Mouse (Mus musculus): Measurements from ENCODE around the gene Ski.

Ski gene

GRCm38 (mm10) chr4:155176210-155176609, 46.2 kb downstream of the Ski start:
- DNase-seq (ENCODE audit: low read depth, low spot score), result no peak

GRCm38 (mm10) chr4:155173822-155174785, 48.3 kb downstream of the Ski start:
- no peak for DNase-seq (ENCODE audit: low read depth, low spot score)

- DNase-seq (ENCODE audit: low read depth, low spot score), result peak; percentile 96
These were observed 49.2 kb downstream of the Ski start for GRCm38 (mm10) chr4:155172909-155173821.

- no peak for DNase-seq (ENCODE audit: low read depth, low spot score)
These were observed 50.3 kb downstream of the Ski start for GRCm38 (mm10) chr4:155171961-155172533.

- no peak for DNase-seq (ENCODE audit: low read depth, low spot score)
These were observed 51.7 kb downstream of the Ski start for GRCm38 (mm10) chr4:155170614-155171212.

- no peak for DNase-seq (ENCODE audit: low read depth, low spot score)
These were observed 53.5 kb downstream of the Ski start for GRCm38 (mm10) chr4:155168835-155169252.

- no peak for DNase-seq (ENCODE audit: low read depth, low spot score)
These were observed 56.5 kb downstream of the Ski start for GRCm38 (mm10) chr4:155165861-155166260.

GRCm38 (mm10) chr4:155164550-155164949, 57.8 kb downstream of the Ski start:
- no peak for DNase-seq (ENCODE audit: low read depth, low spot score)

GRCm38 (mm10) chr4:155163685-155164084, 58.7 kb downstream of the Ski start:
- DNase-seq (ENCODE audit: low read depth, low spot score), result peak; percentile 61

- DNase-seq (ENCODE audit: low read depth, low spot score), result peak; percentile 83
These were observed 59.1 kb downstream of the Ski start for GRCm38 (mm10) chr4:155163320-155163651.

- DNase-seq (ENCODE audit: low read depth, low spot score), result peak; percentile 55
These were observed 59.7 kb downstream of the Ski start for GRCm38 (mm10) chr4:155162433-155163319.

GRCm38 (mm10) chr4:155158543-155158917, 63.9 kb downstream of the Ski start:
- no peak for DNase-seq (ENCODE audit: low read depth, low spot score)

GRCm38 (mm10) chr4:155157871-155158542, 64.4 kb downstream of the Ski start:
- no peak for DNase-seq (ENCODE audit: low read depth, low spot score)

- DNase-seq (ENCODE audit: low read depth, low spot score), result no peak
These were observed 65.7 kb downstream of the Ski start for GRCm38 (mm10) chr4:155156734-155157133.

GRCm38 (mm10) chr4:155154986-155155385, 67.4 kb downstream of the Ski start:
- DNase-seq (ENCODE audit: low read depth, low spot score), result no peak

- DNase-seq (ENCODE audit: low read depth, low spot score), result no peak
These were observed 68.9 kb downstream of the Ski start for GRCm38 (mm10) chr4:155153389-155154072.

- no peak for DNase-seq (ENCODE audit: low read depth, low spot score)
These were observed 69.9 kb downstream of the Ski start for GRCm38 (mm10) chr4:155152476-155152875.

GRCm38 (mm10) chr4:155151845-155152244, 70.5 kb downstream of the Ski start:
- DNase-seq (ENCODE audit: low read depth, low spot score), result no peak

- no peak for DNase-seq (ENCODE audit: low read depth, low spot score)
These were observed 71.1 kb downstream of the Ski start for GRCm38 (mm10) chr4:155151221-155151788.

Measured in ZHBTc4 (cell line).